Mouse (Mus musculus) erythroblast, embryonic 14.5 days (primary cell): Measurements from ENCODE around the gene Zfp105.

Experiments used
- GATA1 ChIP-seq: IDR thresholded peaks from 2 replicates; pipeline ENCODE4 v1.6.1; 2012; ENCODE audit warnings: low read length, inconsistent platforms, mixed read lengths
- TAL1 ChIP-seq: IDR thresholded peaks from 3 replicates; pipeline ENCODE4 v1.6.1; 2012; ENCODE audit warnings: low read length, inconsistent platforms, mixed read lengths

DNA sequence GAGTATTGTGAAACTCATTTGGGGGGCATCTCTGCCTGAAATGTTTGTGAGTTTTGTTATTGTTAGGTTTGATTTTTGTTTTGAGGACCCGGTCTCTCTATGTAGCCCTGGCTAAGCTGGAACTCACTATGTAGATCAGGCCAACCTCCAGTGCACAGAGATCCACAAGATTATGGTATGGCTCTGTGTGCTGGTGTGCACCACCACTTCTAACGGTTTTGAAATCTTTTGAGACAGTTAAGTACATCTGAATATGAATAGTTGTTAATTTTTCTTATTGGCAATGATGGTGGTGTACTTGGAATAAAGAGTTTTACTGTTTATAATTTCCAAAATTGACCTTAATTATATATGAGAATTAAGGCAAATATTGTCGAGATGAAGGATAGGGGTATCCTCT, 436 bp upstream of the Zfp105 start:
- TF ChIP-seq GATA1 (no peak), TAL1 (no peak)
